Mouse (Mus musculus) frontal cortex, postnatal 25 days (tissue): ENCODE data around the gene Tshz2.

Experiments used
- DNase-seq, 2 experiments: peaks; one replicate each; pipeline ENCODE4 v3.0.0; 2022; ENCODE audit warnings: low spot score in 2 of 2

Gene Tshz2

DNA sequence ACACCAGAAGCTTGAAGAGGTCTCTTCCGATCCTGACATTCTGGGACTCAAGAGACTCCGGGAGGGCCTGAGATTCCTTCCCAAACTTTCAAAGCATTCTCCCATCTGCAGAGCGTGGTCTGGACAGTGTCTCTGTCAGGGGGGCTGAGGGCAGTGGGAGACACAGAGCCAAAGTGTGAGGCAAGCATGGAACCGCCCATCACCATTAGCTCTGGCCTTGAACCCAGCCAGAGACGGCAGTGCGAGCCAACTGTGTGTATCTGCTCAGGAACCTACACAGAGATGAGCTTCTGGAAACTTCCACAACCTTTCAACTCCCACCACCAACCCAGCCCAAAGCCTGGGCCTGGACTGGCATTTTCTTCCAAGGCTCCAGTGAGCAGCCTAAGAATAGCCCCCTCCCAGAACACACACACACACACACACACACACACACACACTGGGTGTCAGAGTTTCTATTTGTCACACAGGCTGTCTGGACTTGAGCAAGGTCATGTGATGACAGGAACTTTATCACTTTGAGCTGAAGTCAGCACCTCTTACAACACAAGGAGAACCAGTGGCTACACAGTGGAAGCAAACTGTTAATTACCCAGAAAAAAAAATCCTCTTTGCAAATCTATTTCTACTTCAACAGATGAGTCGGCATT lies 67.2 kb downstream of the Tshz2 start:
- DNase-seq: no peak

DNA sequence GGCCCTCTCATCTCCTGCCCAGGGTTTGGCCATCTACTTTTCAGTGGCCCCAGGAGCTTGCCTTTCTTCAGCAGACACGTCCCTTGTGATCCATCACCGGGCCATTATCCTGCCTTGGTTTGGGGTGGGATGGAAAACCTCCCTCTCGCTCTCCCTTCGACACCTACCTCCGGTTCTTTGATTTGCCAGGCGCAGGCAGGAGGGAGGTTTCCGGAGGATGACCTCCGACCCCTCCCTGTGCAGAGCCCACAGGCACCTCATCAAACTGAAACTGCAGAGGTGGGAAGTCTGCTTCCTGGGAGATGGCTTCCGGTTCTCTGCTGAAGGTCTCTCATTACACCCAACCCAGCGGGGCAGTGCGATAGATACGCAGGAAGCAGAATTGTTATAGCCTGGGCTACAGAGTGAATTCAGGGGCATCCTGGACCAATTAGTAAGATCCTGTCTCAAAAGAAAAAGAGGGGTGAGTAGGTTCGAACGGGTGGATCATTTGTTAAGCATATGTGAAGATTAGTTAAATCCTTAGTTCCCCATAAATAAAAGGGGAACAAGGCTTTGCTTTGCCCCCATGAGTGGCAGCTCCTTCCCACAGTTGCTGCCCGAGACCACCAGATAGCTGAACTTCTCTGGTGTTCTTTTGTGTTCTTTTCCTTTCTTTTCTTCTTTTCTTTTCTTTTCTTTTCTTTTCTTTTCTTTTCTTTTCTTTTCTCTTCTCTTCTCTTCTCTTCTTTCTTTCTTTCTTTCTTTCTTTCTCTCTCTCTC lies 70.1 kb downstream of the Tshz2 start:
- no peak for DNase-seq

DNA sequence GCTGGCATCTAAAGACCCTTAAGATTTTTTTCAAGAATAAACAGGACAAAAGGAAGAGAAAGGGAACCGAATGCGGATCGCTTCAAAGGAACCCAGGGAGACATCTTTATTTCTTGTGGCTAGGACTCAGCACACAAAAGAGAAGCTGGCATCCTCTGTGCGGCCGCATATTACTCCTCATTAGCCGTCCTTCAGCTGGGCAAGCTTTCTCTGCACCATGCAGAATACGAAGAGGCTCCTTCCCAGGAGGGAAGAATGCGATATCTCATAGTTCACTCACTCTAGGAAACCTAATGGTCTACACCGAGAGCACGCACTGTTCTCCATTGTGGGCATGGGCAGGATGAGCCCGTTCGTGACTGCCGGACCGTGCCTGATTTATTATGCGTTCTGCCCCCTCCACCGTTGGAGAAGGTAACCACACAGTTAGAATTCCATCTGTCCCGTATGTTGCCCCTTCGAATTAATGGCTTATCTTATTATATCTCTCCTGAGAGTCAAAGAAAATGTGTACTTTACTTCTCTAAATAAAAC lies 89.0 kb downstream of the Tshz2 start:
- no peak for DNase-seq

DNA sequence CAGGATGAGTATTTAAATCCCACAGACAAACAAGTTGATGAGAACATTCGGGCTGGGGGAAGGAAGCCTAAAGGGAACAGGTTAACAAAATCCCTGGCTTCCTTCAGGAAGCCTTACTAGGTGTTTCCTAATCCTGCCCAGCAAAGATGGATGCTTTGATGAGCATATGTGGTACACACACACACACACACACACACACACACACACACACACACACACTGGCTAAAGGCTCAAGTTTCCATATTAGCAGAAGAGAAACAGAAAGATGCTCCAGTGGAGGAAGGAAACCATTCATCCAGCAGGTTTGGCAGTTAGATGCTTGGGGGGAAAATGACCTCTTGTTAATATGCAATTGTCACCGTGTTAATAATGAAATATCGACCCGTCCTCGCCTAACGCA lies 89.5 kb downstream of the Tshz2 start:
- no peak for DNase-seq

DNA sequence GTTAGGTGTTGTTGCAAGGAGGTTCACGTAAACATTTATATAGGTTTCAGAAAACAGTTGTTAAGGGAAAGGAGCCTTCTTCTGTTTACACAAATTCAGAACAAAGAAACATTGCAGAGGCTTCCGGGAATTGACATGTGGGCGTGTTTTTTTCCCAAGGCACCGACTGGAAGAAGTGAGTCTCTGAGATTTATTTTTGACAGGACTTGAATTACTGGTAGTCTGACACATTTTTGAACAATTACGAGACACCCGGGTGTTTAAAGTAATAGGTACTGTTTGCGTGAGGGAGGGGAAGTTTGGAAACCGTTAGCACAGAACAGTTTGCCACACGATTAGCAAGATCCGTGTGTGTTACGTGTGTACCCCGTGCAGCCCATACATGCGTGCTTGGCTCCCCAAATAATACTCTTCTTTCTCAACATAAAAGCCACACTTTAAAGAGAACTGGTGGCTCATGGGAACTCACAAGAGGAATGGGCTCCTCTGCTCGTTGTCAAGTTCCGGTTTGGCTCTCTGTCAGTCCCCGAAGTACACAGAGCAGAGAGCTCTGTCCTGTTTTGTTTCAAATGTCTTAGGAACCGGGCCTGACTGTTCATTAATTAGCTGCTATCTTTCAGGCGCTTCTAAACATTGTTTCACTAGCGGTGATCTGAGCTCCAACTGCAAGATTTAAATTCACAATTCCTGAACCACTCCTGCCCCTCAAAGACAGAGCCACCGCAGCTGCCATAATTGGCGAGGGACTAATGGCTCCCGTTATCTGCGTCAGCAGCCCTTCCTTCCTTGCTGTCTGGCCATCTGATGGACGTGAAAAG lies 91.0 kb downstream of the Tshz2 start:
- no peak for DNase-seq

DNA sequence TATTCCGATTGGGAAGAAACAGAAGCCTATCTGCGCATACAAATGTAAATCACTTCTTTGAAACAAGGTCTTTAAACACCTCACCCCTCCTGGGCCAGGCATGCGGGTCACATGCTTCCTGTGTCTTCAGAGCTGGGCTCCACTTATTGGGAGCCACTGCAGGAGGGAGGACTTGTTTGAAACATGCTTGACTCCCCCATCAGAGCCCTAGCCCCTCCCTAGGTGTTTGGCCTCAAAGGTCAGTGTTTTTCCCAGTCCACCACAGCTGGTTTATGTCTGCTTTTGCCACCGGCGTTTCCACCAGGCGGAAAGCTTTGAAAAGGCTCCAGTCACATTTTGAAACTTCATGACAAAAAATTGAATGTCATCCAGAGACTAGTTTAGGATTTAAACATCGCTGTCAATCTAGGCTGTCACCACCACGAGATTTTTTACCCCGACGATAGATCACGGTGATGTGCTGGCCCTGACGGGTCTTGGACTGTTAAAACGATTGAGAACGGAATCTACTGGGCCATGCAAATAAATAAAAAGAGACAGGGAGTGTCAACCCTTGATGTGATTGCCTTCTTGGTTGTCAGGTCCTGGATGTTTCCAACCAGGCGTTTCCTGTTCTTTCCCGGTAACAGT lies 96.0 kb downstream of the Tshz2 start:
- no peak for DNase-seq

DNA sequence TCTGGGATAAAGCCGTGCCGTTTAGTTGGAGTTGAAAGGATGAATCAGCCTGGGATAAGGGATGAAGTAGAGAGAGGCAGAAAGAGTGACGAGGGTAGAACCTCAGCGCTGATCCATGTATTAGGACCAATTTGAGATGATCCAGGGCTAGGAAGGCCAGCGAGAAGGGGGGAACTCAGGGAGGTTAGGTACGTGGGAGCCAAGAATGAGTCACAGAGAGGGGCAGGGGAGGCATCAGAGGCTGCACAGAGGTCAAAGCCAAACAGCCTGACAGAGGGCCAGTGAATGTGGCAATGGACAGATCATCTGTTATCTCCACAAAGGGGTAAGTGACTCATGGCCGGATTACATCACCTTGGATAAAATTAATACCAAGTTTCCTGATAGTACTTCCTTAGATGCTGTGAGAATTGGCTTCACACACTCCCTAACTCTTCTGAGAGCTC lies 97.8 kb downstream of the Tshz2 start:
- DNase-seq: no peak

DNA sequence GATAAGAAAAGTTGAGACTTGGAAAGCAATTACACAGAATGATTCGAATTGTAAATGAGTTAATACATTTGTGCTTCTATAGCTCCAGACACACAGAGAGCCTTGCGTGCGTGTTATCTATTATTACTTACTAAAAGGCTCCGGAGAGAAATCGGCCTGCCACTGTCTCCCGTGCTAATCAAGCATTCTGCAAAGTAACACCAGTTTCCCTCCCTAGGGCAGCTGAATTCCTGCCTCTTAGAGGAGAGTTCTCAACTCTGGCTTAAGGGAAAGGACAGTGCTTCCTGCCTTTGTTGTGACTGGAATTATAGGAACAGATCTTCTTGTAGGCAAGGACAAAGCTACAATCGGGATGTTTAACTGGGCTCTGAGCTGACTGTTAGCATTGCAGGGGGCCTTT lies 101.2 kb downstream of the Tshz2 start:
- DNase-seq: no peak

DNA sequence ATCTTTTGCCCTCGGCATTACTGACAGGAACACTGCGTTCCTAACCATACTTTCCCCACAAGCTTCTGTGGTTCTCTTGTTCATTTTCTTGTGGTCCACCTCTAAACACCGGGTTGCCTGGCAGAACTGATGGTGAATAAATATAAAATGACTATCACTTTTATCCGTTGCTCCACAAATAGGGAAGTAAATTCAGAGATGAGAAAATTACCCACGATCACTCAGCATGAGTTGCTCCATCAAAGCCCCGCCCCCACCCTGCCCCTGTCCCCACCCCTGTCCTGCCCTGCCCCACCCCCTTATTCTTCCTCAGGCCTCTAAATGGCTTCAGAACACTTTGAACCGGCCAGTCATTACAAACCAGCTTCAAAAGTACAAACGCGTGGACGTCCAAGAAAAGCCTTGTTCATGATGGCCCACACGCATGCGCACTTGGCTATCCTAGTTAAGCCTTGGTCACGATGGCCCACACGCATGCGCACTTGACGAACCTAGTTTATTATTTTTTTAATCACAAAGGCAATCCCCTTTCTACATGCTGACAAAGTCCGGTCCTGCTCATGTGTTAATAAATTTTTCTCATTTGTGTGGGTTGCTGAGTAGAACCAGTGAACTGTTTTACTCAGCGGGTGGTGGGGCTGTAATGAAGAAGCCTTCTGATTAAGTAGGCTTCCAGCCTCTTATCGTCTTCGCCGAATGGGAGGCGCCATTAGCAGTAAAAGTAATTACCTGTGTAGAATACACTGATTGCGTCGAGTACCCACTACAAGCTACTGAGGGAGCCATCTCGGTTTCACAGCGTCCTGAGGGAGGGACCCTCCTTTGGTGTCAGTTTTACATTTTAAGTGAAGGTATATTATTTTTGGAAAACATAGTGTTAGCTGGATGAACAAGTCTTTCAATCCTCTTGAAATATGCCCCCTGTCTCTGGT lies 102.9 kb downstream of the Tshz2 start:
- DNase-seq: no peak

DNA sequence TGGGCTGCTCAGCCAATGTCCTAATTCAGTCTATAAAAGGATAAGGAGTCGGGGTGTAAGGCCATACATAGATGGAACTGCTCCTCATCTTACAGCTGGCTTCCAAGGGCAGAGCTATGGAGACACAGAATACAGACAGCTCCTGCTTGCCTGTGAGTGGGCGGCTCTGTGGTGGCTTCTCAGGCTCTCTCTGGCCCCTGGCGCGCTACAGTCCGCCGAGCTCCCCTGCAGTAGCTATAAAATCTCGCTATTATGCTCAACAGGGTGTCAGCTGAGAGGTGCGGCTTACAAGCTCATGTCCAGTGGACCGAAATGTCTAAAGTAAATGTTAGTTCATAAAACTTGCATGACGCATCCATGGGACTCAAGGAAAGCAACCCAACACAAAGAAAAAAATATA lies 108.2 kb downstream of the Tshz2 start:
- DNase-seq: no peak

DNA sequence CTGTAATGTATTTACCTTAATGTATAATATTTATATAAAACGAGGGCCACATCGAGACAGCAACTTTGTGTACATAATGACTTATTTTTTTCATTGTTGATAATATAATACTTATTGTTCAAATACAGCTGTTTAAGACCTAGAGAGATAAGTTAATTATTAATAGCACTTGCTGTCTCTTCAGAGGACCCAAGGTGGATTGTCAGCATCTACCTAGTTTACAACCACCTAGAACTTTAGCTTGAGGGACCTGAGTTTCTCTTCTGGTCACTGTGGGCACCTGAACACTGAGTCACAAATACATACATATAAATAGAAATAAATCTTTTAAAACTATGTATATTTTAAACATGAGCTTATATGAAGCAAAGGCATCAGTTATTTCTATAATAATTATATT lies 110.0 kb downstream of the Tshz2 start:
- DNase-seq: no peak

DNA sequence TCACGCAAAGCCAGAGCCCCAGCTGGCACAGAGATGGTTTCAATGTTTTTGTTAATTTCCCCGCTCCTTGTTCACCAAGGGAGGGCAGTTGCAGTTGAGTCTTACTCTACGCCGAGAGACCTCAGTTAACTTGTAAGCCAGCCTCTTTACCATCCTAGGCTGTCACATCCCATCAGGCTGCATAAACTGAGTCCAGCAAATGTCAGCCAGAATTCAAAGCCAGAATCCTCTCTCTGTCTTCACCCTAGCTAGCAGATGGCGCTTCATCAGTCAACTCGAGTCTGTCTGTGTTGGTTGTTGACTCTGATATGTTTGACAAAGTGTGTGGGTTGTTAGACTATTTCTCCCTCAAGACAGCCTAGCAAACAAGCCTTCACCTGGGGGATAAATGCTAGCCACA lies 110.5 kb downstream of the Tshz2 start:
- DNase-seq: no peak

DNA sequence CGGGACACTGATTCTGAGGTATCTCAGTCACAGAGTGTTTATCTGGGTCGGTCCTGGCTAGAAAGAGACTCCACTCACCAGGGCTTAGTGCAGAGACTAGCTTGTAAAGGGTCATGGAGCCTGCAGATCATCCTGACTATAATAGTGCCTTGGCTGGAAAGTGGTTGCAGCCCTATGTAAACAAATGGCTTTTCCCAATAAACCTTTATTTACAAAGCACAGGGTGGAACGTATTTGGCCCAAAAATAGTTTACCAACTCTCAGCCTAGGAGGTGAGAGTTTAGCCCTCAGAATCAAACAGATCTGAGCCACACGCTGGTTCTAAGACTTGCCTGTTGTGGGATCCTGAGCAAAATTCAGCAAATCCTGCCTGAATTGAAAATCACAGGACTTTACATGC lies 111.1 kb downstream of the Tshz2 start:
- no peak for DNase-seq

DNA sequence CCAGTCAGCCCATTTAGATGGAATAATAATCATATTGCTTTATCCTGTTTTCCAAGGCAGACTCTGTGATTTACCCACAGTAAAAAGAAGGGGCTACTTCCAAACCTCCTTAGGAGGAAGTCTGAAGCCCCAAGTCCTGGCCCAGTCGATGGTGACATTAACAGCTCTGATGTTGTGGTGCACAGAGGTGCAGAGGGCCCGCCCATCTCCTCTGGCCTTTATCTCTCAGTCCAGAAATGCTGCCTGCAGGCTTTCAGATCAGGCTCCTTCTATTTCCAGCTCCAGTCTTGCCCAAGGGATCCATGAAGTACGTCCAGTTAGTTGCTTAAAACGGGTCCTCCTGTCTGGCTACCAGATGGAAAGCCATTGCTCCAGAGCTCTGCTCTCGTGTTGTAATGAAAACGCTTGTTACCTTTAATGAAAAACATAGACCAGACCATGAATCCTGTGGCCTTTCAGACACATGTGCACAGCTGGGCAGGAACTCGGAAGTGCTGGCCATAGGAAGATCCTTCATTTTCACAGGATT lies 114.4 kb downstream of the Tshz2 start:
- no peak for DNase-seq

DNA sequence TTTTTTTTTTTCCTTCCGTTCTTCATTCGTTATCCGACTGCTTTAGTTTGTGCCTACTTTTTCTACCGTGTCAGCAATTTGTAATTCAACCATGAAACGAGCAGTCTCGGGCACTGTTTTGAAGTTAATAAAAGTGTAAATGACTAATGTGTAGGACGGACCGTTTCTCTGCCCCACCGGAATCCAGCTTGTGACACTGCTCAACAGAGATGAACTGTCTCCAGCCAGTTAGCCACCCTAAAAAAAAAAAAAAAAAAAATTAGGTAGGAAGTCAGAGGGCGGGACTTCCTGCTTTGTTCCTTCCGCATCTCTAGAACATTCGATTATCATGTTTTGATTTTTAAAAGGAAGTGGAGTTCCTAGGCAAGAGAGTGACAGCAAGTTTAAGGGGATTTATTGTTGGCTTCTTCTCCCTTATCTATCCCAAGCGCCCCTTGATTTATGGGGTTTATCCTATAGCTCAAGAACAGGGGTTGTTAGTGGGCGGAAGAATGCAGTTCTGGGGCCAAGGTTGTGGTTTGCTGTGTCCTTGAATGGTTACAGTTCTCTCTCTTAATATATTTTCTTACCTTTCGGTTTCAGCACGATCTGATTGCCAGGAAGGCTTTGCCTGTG lies 116.6 kb downstream of the Tshz2 start:
- DNase-seq: no peak

DNA sequence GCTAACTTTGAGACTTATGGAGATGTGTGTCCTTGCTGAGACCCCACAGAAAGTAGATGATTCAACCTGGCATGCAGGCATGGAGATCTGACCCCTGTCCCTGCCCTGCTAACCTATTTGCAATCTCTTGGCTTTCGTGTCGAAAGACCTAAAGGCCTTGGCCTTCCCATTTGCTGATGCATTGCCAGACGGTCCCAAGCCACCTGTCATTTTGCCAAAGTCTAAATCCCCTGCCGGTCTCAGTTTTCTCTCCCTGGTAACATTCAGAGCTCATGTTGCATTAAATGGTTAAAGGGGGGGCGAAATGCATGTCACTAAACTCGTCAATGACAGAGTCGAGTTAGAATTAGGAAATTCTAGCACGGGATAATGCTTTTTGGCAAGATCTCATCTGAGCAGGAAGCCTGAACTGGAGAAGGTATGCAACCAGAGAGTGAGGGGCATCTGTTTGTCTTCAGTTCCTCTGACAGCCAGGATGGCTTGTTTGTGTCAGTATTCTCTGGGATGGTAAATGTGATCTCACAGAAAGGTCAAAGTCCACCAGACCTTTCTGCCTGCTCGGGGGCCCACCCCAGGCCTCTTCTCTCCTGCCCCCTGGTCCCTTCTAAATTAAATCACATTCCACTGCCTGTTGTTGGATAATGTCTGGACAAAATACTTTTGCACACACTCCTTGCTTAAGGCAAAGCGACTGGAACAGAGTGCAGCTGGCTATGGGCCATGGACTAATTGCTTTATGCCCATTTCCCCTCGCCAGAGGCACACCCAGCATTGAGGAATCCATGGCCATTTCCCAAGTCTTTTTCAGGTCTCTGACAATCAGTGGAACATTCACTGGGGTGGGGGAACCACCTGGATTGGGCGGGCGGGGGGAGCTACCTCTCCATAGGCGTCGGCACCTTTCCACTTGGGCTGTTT lies 118.0 kb downstream of the Tshz2 start:
- no peak for DNase-seq

DNA sequence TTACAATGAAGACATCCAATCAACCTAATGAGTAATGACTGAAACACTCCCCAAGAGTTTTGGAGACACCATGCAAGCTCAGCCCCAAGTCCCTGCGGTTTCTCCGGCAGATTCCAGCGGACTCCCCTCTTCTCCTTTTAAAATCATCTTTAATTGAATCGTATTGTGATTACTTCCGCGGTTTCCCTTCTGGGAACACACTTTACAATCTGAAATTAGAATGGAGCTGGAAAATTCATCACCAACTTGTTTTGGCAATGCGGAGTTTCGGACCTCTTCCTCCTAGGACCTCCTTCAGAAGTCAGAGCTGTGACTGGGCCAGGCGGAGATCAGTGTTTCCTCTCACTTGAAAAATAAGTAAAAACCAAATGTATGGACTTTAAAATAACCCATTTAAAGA lies 119.3 kb downstream of the Tshz2 start:
- no peak for DNase-seq

DNA sequence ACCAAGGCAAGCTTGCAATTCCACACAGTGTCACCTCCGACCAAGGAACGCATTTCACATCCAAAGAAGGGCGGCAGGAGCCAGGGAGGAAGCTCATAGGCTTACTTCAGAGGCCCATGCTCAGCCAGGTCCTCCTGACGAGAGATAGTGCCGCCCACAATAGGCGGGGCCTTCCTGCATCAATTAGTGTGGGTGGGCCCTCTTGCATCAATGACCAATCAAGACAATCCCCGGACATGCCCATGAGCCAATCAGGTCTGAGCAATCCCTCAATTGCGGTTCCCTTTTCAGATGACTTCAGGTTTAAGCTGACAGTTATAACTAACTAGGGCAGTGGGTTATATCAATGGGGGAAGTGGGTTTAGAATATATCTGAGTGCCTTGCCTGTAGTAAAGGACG lies 120.6 kb downstream of the Tshz2 start:
- DNase-seq: no peak

DNA sequence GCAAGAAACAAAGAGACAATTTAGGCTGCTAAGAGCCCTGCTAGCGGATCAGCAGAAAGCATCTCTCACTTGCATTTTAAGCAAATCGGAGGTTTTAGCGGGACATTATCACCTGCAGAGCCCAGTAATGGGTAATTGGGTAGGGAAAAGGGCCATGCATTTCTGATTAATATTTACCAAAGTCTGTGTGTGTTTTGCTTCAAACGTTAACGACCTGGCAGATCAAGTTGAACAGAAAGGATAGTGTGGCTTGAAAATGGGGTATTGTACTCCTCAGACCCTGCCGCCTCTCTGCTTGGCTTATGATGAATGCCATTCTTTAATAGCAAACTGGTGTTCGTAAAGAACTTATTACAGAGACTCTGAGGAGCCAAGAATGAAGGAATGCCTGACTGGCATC lies 122.3 kb downstream of the Tshz2 start:
- DNase-seq: no peak
